Mouse (Mus musculus) cerebellum, adult 11 months (tissue): Measurements from ENCODE around the gene Eef1a2.
A peak's percentile ranks its signal among the peaks of the same experiment; 100 is the strongest.
"Not testable (repeated sequence)": the region's sequence is repeated elsewhere in the genome, so short reads cannot be mapped to it uniquely, and the experiment has no call there.

Experiments
- DNase-seq: peaks from one replicate; pipeline ENCODE4 v3.0.0; 2022

Eef1a2 gene

GRCm38 (mm10) chr2:181156248-181157121, at the start of gene Eef1a2:
Gene Eef1a2 (minus strand): TSS chr2:181157014.
- peak; percentile 85 for DNase-seq

GRCm38 (mm10) chr2:181206118-181206517, 49.3 kb upstream of the Eef1a2 start:
- DNase-seq, result no peak

GRCm38 (mm10) chr2:181205678-181206077, 48.9 kb upstream of the Eef1a2 start:
- no peak for DNase-seq

GRCm38 (mm10) chr2:181202886-181203285, 46.1 kb upstream of the Eef1a2 start:
- DNase-seq, result no peak

GRCm38 (mm10) chr2:181202422-181202821, 45.6 kb upstream of the Eef1a2 start, which contains the start of gene Ptk6:
Gene Ptk6 (minus strand): TSS chr2:181202789.
- no peak for DNase-seq

GRCm38 (mm10) chr2:181201606-181202005, 44.8 kb upstream of the Eef1a2 start:
- no peak for DNase-seq

- no peak for DNase-seq
These were observed 40.0 kb upstream of the Eef1a2 start for GRCm38 (mm10) chr2:181196628-181197300.

- DNase-seq, result no peak
These were observed 36.2 kb upstream of the Eef1a2 start for GRCm38 (mm10) chr2:181193044-181193443.

- DNase-seq, result no peak
These were observed 35.1 kb upstream of the Eef1a2 start for GRCm38 (mm10) chr2:181191936-181192335.

- not testable (repeated sequence) for DNase-seq
These were observed 34.6 kb upstream of the Eef1a2 start for GRCm38 (mm10) chr2:181191385-181191784.

GRCm38 (mm10) chr2:181189321-181189720, 32.5 kb upstream of the Eef1a2 start:
- DNase-seq, result no peak

- no peak for DNase-seq
These were observed 31.9 kb upstream of the Eef1a2 start for GRCm38 (mm10) chr2:181188681-181189080.

- peak; percentile 82 for DNase-seq
These were observed 30.5 kb upstream of the Eef1a2 start, which contains the start of gene Ppdpf for GRCm38 (mm10) chr2:181187121-181188000. Gene Ppdpf (plus strand): TSS chr2:181187247.

- DNase-seq, result peak; percentile 84
These were observed 29.8 kb upstream of the Eef1a2 start for GRCm38 (mm10) chr2:181186635-181187034.

GRCm38 (mm10) chr2:181180898-181181297, 24.1 kb upstream of the Eef1a2 start:
- DNase-seq, result no peak

GRCm38 (mm10) chr2:181178471-181178870, 21.7 kb upstream of the Eef1a2 start:
- DNase-seq, result no peak

- no peak for DNase-seq
These were observed 21.2 kb upstream of the Eef1a2 start for GRCm38 (mm10) chr2:181178015-181178414.

GRCm38 (mm10) chr2:181174646-181175045, 17.8 kb upstream of the Eef1a2 start:
- DNase-seq, result no peak

- DNase-seq, result no peak
These were observed 9.7 kb upstream of the Eef1a2 start for GRCm38 (mm10) chr2:181166469-181166868.

GRCm38 (mm10) chr2:181160821-181161220, 4.0 kb upstream of the Eef1a2 start:
- DNase-seq, result no peak

GRCm38 (mm10) chr2:181159771-181160170, 3.0 kb upstream of the Eef1a2 start:
- no peak for DNase-seq

GRCm38 (mm10) chr2:181159091-181159514, 2.3 kb upstream of the Eef1a2 start:
- peak; percentile 85 for DNase-seq

- peak; percentile 20 for DNase-seq
These were observed 1.7 kb upstream of the Eef1a2 start for GRCm38 (mm10) chr2:181158471-181158870.
